Mouse (Mus musculus): ENCODE data around the gene Gp9. TPM values are rescaled to one million over a fixed set of nuclear protein-coding genes. Genes with fewer than 3 reads are reported as not detected.

The Gp9 gene
- polyA plus RNA-seq, 1 experiment from 2014 or later, result 2.7 TPM

DNA sequence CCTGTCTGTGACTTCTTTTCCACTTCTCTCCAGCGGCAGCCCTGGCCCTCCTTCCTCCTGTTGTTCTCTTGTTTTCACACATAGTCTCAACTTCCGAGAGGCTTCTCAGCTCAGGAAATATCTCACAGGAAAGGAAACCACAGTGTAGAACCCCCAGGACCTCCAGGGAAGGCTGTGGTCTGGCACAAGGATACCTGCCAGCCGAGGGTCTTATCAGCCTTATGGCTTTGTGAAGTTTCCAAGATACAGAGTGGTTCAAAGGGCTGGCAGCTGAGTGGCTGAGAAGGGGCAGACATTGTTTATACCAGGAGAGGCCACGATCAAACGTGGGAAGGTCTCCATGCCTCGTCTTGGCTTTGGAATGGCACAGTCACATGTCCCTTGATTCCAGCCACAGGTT lies 38.0 kb upstream of the Gp9 start:
- WGBS, result 56% methylated on average over 6 of the region's 6 CpGs
- Histone ChIP-seq H3K9ac (no peak overlapping the region), H3K4me2 (replicated peaks) (no peak overlapping the region), H3K4me3 (no peak overlapping the region), H3K27me3 (peaks cover 6% of the 10 kb centered on the region), H3K4me1 (no peaks in the 10 kb centered on the region), H3K9me3 (no peaks in the 10 kb centered on the region), H3K36me3 (no peaks in the 10 kb centered on the region), H3K27ac (no peak overlapping the region)
- ATAC-seq (ENCODE audit: insufficient number of reproducible peaks, insufficient read depth, low FRiP score, low TSS enrichment), result no peak

DNA sequence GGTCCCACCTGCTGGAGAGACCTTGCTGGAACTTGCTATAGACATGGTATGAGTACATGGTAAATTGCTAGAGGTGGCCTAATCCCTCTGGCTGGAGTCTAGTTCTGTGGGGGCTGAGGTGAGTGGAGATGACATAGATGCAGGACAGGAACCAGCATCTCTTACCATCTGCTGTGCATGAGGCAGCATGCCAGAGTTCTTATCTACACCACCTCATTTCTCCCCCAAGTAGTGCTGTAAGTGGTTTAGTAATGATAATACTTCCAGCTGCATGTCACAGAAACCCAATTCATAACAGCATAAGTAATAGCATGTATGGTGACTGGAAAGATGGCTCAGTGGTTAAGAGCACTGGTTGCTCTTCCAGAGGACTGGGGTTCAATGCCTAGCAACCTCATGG lies 37.4 kb upstream of the Gp9 start:
- Histone ChIP-seq H3K27me3 (0 out of 2 replicates have a peak, but pooled peaks cover under 1% of the 10 kb centered on the region), H3K9ac (no peak overlapping the region), H3K9me3 (no peaks in the 10 kb centered on the region), H3K36me3 (no peaks in the 10 kb centered on the region), H3K4me1 (no peaks in the 10 kb centered on the region), H3K4me2 (replicated peaks) (no peak overlapping the region), H3K4me3 (no peak overlapping the region), H3K27ac (no peak overlapping the region)
- ATAC-seq (ENCODE audit: insufficient number of reproducible peaks, insufficient read depth, low FRiP score, low TSS enrichment), result no peak

DNA sequence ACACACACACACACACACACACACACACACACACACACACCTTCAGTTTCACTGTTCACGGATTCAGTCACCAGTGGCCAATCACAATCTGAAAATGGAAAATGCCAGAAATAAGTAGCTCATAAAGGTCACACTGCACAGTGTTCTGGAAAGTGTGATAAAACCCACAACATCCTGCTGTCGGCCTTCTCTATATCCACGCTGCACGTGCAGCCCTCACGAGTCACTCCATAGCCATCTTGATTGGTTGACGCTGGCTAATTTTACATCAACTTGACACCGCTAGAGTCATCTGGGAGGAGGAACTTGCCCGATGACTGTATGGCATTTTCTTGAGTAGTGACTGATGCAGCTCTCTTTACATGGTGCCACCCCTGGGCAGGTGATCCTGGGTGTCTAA lies 35.9 kb upstream of the Gp9 start:
- H3K27me3 ChIP-seq, result no peaks in the 10 kb centered on the region
- 86% methylated on average over 8 of the region's 8 CpGs for WGBS
- no peaks in the 10 kb centered on the region for H3K36me3 ChIP-seq
- no peaks in the 10 kb centered on the region for H3K9me3 ChIP-seq
- H3K4me2 ChIP-seq (replicated peaks), result no peak overlapping the region
- H3K27ac ChIP-seq, result no peak overlapping the region
- H3K4me1 ChIP-seq, result no peaks in the 10 kb centered on the region
- no peak overlapping the region for H3K4me3 ChIP-seq
- ATAC-seq (ENCODE audit: insufficient number of reproducible peaks, insufficient read depth, low FRiP score, low TSS enrichment), result no peak
- no peak overlapping the region for H3K9ac ChIP-seq

DNA sequence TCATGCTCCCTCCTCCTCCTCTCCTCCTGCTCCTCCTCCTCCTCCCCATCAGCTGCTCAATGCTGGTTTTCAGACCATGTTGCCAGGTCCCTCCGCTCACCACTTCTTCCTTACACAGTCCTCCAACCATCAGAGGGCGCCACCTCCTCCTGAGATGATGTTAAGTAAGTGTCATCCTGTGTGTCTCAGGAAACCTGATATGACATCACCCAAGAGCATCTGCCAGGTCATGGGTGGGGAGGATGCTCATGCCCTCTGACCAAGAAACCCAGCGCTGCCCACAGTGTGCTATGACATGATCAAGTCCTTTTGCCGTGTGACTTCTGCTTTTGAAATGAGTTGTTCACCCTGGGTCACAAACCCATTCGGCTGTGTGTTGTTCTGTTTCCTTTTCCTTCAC lies 35.1 kb upstream of the Gp9 start:
- Histone ChIP-seq H3K9me3 (no peaks in the 10 kb centered on the region), H3K36me3 (no peaks in the 10 kb centered on the region), H3K27ac (no peak overlapping the region), H3K4me3 (no peak overlapping the region), H3K4me1 (no peaks in the 10 kb centered on the region), H3K27me3 (no peaks in the 10 kb centered on the region), H3K9ac (no peak overlapping the region), H3K4me2 (replicated peaks) (no peak overlapping the region)
- 70% methylated on average over 5 of the region's 5 CpGs for WGBS
- ATAC-seq (ENCODE audit: insufficient number of reproducible peaks, insufficient read depth, low FRiP score, low TSS enrichment), result no peak

DNA sequence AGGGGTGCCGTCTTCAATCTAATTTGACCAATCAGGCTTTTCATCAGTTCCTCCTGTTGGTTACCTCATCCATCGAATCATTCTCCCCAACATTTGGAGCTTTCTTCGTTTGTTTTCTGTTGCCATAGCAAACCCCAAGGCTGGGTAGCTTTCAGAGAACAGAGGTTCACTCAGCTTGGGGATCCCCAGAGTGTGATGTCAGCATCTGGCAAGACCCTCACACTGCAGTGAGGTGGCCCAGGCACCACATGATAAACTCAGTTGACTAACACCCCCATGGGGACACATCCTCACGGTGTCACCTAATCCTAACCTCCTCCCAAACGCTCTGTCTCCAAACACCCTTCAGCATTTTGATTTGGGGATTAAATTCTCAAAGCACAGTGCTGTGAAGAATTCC lies 34.6 kb upstream of the Gp9 start:
- no peak overlapping the region for H3K4me2 ChIP-seq (replicated peaks)
- no peak overlapping the region for H3K4me3 ChIP-seq
- H3K4me1 ChIP-seq, result no peaks in the 10 kb centered on the region
- H3K27me3 ChIP-seq, result no peaks in the 10 kb centered on the region
- 75% methylated on average over 5 of the region's 5 CpGs for WGBS
- no peak overlapping the region for H3K9ac ChIP-seq
- H3K36me3 ChIP-seq, result no peaks in the 10 kb centered on the region
- no peaks in the 10 kb centered on the region for H3K9me3 ChIP-seq
- H3K27ac ChIP-seq, result no peak overlapping the region
- ATAC-seq (ENCODE audit: insufficient number of reproducible peaks, insufficient read depth, low FRiP score, low TSS enrichment), result no peak

DNA sequence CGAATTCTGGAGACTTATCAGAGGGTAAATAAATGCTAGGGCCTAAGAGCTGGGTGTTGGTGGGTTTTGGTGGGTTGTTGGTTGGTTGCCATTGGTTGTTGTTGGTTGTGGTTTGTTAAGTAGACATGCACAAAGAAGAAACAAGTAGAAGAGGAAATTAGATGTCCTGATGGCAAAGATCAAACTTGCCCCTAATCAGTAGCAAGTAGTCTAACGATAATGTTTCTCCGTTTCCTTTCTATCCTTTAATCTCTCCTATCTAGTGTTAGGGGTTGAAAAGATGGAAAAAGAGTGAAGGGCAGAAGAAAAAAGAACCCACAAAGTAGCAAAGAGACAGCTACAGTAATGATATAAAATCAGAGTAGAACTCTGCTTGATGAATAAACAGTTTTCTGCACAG lies 33.2 kb upstream of the Gp9 start:
- Histone ChIP-seq H3K4me3 (no peak overlapping the region), H3K36me3 (no peaks in the 10 kb centered on the region), H3K4me1 (no peaks in the 10 kb centered on the region), H3K27ac (no peak overlapping the region), H3K9me3 (no peaks in the 10 kb centered on the region), H3K9ac (no peak overlapping the region), H3K27me3 (no peaks in the 10 kb centered on the region), H3K4me2 (replicated peaks) (no peak overlapping the region)
- no peak for ATAC-seq (ENCODE audit: insufficient number of reproducible peaks, insufficient read depth, low FRiP score, low TSS enrichment)
- WGBS, result 76% methylated on average over 3 of the region's 3 CpGs

DNA sequence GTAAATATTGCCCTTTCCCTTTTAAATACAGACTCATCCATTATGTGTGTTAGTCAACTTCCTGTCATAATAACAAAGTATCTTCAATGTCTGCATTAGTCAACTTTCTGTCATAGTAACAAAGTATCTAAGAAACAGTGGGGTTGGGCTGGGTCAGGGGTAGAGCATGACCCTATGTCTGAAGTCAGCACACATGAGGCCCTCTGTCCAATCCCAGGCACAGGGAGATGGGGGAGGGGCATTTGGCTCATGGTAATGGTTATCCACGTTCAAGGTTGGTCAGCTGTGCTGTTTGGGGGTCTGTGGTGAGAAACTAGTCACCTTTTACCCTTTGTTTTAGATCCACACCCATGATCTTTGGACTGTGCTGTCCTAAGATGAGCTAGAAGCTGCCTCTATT lies 32.6 kb upstream of the Gp9 start:
- Histone ChIP-seq H3K27me3 (no peaks in the 10 kb centered on the region), H3K9ac (no peak overlapping the region), H3K36me3 (no peaks in the 10 kb centered on the region), H3K4me1 (no peaks in the 10 kb centered on the region), H3K4me3 (no peak overlapping the region), H3K9me3 (no peaks in the 10 kb centered on the region), H3K27ac (no peak overlapping the region), H3K4me2 (replicated peaks) (no peak overlapping the region)
- ATAC-seq (ENCODE audit: insufficient number of reproducible peaks, insufficient read depth, low FRiP score, low TSS enrichment), result no peak
- 39% methylated on average over 1 of the region's 1 CpGs for WGBS

DNA sequence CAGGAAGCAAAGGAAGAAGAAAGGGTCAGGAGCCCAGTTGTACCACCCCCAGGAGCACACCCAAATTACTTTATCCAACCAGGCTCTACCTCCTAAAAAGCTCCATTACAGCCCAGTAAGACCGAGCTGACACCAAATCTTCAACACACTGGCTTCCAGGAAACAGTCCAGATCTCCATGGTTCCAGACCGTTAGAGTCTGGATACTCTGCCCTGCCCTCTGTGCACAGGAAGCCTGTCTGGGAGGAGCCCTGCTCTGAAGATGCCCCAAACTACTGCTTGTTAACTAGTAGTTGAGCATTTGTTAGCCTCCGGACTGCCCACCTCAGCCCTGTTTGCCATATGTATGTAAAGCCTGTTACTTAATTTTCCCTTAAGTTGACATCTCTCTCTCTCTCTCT lies 31.8 kb upstream of the Gp9 start:
- Histone ChIP-seq H3K4me2 (replicated peaks) (no peak overlapping the region), H3K9me3 (no peaks in the 10 kb centered on the region), H3K4me1 (no peaks in the 10 kb centered on the region), H3K27me3 (no peaks in the 10 kb centered on the region), H3K36me3 (no peaks in the 10 kb centered on the region), H3K27ac (no peak overlapping the region), H3K4me3 (no peak overlapping the region), H3K9ac (no peak overlapping the region)
- no peak for ATAC-seq (ENCODE audit: insufficient number of reproducible peaks, insufficient read depth, low FRiP score, low TSS enrichment)
- 64% methylated on average over 3 of the region's 3 CpGs for WGBS

DNA sequence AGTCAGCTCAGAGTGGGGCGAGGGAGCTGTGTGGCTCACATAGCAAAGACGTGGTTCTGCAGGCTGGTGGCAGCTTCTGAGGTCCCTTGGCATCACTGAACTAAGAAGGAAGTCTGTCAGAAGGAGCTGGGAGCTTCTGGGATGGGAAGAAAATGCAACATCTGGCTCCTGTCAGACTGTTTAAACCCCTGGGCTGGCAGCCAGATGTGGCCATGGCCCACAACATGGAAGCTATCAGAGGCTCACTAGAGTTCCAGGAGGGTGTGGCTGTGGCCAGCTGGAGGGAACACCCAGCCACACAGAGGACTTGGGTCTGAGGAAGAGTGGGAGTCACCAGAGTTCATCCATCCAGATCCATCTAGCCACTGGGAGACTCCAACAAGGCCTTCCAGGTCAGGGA lies 31.0 kb upstream of the Gp9 start:
- Histone ChIP-seq H3K4me1 (no peaks in the 10 kb centered on the region), H3K9ac (no peak overlapping the region), H3K4me3 (no peak overlapping the region), H3K36me3 (no peaks in the 10 kb centered on the region), H3K4me2 (replicated peaks) (no peak overlapping the region), H3K27me3 (no peaks in the 10 kb centered on the region), H3K27ac (no peak overlapping the region), H3K9me3 (no peaks in the 10 kb centered on the region)
- no peak for ATAC-seq (ENCODE audit: insufficient number of reproducible peaks, insufficient read depth, low FRiP score, low TSS enrichment)
- 57% methylated on average over 2 of the region's 2 CpGs for WGBS

DNA sequence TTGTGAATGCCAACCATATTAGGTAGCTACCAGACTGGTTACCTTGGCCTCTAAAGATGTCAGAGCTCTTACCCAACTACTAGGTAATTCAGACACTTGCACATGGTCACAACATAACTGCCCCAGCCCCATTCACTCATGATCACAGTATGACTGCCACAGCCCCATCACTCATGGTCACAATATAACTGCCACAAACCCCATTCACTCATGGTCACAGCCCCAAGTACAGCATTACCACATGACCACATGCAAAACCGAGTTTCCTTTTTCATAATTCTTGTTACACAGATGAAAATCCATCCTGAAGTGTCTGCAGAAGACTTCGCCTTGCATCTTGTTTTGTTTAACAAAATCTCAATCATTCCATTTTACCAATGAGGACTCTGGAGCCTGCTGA lies 29.8 kb upstream of the Gp9 start:
- no peak overlapping the region for H3K27ac ChIP-seq
- 85% methylated on average over 2 of the region's 2 CpGs for whole genome bisulfite sequencing
- no peaks in the 10 kb centered on the region for H3K9me3 ChIP-seq
- H3K4me3 ChIP-seq, result no peak overlapping the region
- no peaks in the 10 kb centered on the region for H3K4me1 ChIP-seq
- no peaks in the 10 kb centered on the region for H3K27me3 ChIP-seq
- H3K36me3 ChIP-seq, result no peaks in the 10 kb centered on the region
- no peak overlapping the region for H3K4me2 ChIP-seq (replicated peaks)
- H3K9ac ChIP-seq, result no peak overlapping the region
- no peak for ATAC-seq (ENCODE audit: insufficient number of reproducible peaks, insufficient read depth, low FRiP score, low TSS enrichment)

DNA sequence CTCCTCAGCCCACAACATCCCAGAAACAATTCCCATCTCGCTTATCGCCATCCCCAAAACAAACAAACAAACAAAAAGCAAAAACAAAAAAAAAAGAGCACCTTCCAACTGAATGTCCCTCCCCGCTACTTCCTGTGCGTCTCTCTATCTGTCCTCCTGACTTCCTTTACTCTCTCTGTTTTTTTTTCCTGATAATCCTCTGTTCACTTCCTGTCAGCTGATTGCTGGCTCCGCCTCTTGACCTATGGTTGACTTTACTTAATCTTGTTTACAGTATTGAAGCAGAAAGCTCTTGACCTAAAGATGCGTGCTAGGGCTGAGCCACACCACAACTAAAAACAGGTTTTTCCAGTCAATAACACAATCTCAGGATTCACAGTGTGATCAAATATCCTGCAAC lies 29.3 kb upstream of the Gp9 start:
- no peaks in the 10 kb centered on the region for H3K9me3 ChIP-seq
- H3K4me2 ChIP-seq (replicated peaks), result no peak overlapping the region
- 80% methylated on average over 6 of the region's 6 CpGs for WGBS
- H3K27me3 ChIP-seq, result no peaks in the 10 kb centered on the region
- no peak for ATAC-seq (ENCODE audit: insufficient number of reproducible peaks, insufficient read depth, low FRiP score, low TSS enrichment)
- no peak overlapping the region for H3K9ac ChIP-seq
- no peak overlapping the region for H3K27ac ChIP-seq
- no peak overlapping the region for H3K4me3 ChIP-seq
- no peaks in the 10 kb centered on the region for H3K36me3 ChIP-seq
- no peaks in the 10 kb centered on the region for H3K4me1 ChIP-seq

DNA sequence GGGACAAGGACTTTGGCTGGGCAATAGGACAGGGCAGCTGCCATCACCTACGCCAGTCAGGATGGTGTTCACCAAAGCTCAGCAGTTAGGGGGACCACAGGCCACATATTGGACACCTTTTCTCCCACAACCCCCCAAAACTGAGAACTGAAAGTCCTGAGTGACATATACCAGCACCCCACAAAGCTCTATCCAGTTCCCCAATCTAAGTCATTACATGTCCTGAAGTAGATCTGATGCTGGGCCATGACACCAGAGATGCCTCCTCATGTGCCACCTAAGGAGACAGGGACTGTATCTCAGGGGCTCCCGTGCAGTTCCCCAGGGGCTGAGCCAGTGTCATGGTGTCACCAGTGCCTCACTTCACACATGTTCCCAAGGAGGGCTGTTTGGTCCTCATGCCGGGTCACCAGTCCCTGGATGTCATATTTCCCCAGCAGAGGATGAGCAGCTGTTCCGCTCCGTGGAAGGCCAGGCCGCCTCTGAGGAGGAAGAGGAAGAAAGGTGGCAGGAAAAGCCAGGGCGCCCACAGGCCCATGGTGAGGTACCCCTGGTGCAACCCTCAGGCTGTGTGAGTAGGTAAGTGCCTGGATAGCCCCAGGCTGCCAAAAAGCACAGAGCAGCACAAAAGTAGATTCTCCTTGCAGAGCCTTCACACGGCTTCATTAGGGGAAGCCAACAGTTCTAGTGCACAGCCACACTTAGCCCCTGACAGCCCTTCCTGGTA lies 27.5 kb upstream of the Gp9 start:
- Histone ChIP-seq H3K27me3 (no peaks in the 10 kb centered on the region), H3K9me3 (no peaks in the 10 kb centered on the region), H3K4me2 (replicated peaks) (no peak overlapping the region), H3K4me1 (0 out of 2 replicates have a peak, but pooled peaks cover 4% of the 10 kb centered on the region), H3K4me3 (no peak overlapping the region), H3K36me3 (no peaks in the 10 kb centered on the region), H3K27ac (no peak overlapping the region), H3K9ac (no peak overlapping the region)
- 85% methylated on average over 8 of the region's 8 CpGs for WGBS
- no peak; the same call in 1 of the 2 replicates for ATAC-seq (ENCODE audit: insufficient number of reproducible peaks, insufficient read depth, low FRiP score, low TSS enrichment)

DNA sequence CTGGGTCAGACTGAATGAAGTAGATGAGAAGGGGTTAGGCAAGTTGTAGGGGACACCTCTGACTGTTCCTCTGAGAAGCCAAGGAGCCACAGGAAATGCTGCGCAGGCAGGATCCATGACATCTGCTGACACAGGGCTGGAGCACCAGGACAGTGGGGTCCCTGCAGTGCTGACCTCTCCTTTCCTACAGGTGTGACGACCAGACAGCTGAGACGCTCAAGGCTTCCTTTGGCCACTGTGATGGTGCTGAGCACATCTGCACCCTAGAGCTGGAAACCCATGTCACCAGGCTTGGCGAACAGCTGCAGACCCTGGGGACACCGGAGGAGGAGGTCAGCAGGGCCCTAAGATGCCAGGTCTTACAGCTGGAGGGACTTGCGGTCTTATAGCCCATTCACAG lies 26.3 kb upstream of the Gp9 start:
- ATAC-seq (ENCODE audit: insufficient number of reproducible peaks, insufficient read depth, low FRiP score, low TSS enrichment), result no peak
- Histone ChIP-seq H3K4me2 (replicated peaks) (no peak overlapping the region), H3K27me3 (no peaks in the 10 kb centered on the region), H3K4me1 (0 out of 2 replicates have a peak, but pooled peaks cover 4% of the 10 kb centered on the region), H3K4me3 (no peak overlapping the region), H3K9ac (no peak overlapping the region), H3K9me3 (no peaks in the 10 kb centered on the region), H3K27ac (no peak overlapping the region), H3K36me3 (no peaks in the 10 kb centered on the region)
- WGBS, result 83% methylated on average over 6 of the region's 6 CpGs
